Mouse (Mus musculus) CH12.LX (cell line): ENCODE results near the gene Vps11. TPM values are rescaled to one million over a fixed set of nuclear protein-coding genes. Genes with fewer than 3 reads are reported as not detected.
A peak's percentile ranks its signal among the peaks of the same experiment; 100 is the strongest.
"Not testable (repeated sequence)": the region's sequence is repeated elsewhere in the genome, so short reads cannot be mapped to it uniquely, and the experiment has no call there.

Experiments
- DNase-seq: peaks from one replicate; pipeline ENCODE4 v3.0.0-alpha.2; 2013; ENCODE audit errors: extremely low read depth
- H3K27ac ChIP-seq: 2 replicates; pipeline ENCODE4 v1.5.1; 2012; ENCODE audit warnings: low read depth, mild to moderate bottlenecking, control low read depth, moderate library complexity; ENCODE audit not compliant: insufficient read depth
- H3K27me3 ChIP-seq: replicated peaks from 2 replicates; pipeline ENCODE3; 2012; ENCODE audit warnings: inconsistent platforms
- H3K36me3 ChIP-seq, 2 experiments: replicated peaks in 1 of 2; 2 replicates each; pipeline versions ENCODE3 to v1.6.1; 2012; ENCODE audit warnings: inconsistent platforms in 1 of 2, low read length in 1 of 2, mild to moderate bottlenecking in 1 of 2, mixed read lengths in 1 of 2, moderate library complexity in 1 of 2; ENCODE audit not compliant: control insufficient read depth in 1 of 2, insufficient read depth in 1 of 2
- H3K4me1 ChIP-seq, 2 experiments: 2 replicates each; pipeline ENCODE4 v1.6.1; 2012; ENCODE audit warnings: inconsistent platforms in 1 of 2, moderate library complexity in 1 of 2; ENCODE audit not compliant: insufficient read depth in 2 of 2, control insufficient read depth in 1 of 2
- H3K4me2 ChIP-seq: 2 replicates; pipeline ENCODE4 v1.6.1; 2012; ENCODE audit warnings: low read depth, mild to moderate bottlenecking, control low read depth; ENCODE audit not compliant: poor library complexity, insufficient read depth, severe bottlenecking
- H3K4me3 ChIP-seq, 3 experiments: fragments of 150-350 bp in 1 of 3; sonication (generic) in 1 of 3; replicated peaks in 1 of 3; 2 replicates each; pipeline versions ENCODE3 to v1.5.1; 2011 to 2012; ENCODE audit warnings: low read depth in 2 of 3, low read length in 2 of 3, mild to moderate bottlenecking in 2 of 3, moderate library complexity in 2 of 3, control low read depth in 1 of 3, improper control_type of control experiment in 1 of 3, inconsistent platforms in 1 of 3, mixed read lengths in 1 of 3; ENCODE audit not compliant: poor library complexity in 1 of 3
- H3K79me2 ChIP-seq: replicated peaks from 2 replicates; pipeline ENCODE4 v1.6.1; 2012; ENCODE audit warnings: mild to moderate bottlenecking, moderate library complexity; ENCODE audit not compliant: control insufficient read depth, poor library complexity, insufficient read depth, severe bottlenecking; ENCODE audit errors: extremely low read depth
- H3K9ac ChIP-seq: 2 replicates; pipeline ENCODE4 v1.6.1; 2012; ENCODE audit warnings: low read depth, mild to moderate bottlenecking, control low read depth, moderate library complexity; ENCODE audit not compliant: insufficient read depth
- H3K9me3 ChIP-seq: replicated peaks from 2 replicates; pipeline ENCODE3; 2012; ENCODE audit warnings: low read length, inconsistent platforms, mixed read lengths
- CTCF ChIP-seq, 2 experiments: IDR thresholded peaks in 1 of 2; conservative IDR thresholded peaks in 1 of 2; 2 replicates each; pipeline ENCODE4 v1.5.1; 2011 to 2012; ENCODE audit warnings: low read depth in 2 of 2, low read length in 2 of 2, improper control_type of control experiment in 1 of 2, inconsistent platforms in 1 of 2, mild to moderate bottlenecking in 1 of 2, moderate library complexity in 1 of 2
- GABPA ChIP-seq: IDR thresholded peaks from 2 replicates; pipeline ENCODE4 v1.6.1; 2012; ENCODE audit warnings: low read depth, low read length, improper control_type of control experiment, inconsistent platforms; ENCODE audit not compliant: insufficient replicate concordance
- MAZ ChIP-seq: IDR thresholded peaks from 2 replicates; pipeline ENCODE4 v1.6.1; 2012; ENCODE audit warnings: low read depth, mild to moderate bottlenecking, inconsistent platforms, low read length, improper control_type of control experiment, moderate library complexity
- MXI1 ChIP-seq: IDR thresholded peaks from 2 replicates; pipeline ENCODE4 v1.6.1; 2011; ENCODE audit warnings: mild to moderate bottlenecking, low read depth, low read length, improper control_type of control experiment
- MYC ChIP-seq: IDR thresholded peaks from 2 replicates; pipeline ENCODE4 v1.6.1; 2011; ENCODE audit warnings: low read depth, mild to moderate bottlenecking, improper control_type of control experiment, low read length
- NELFE ChIP-seq: IDR thresholded peaks from 2 replicates; pipeline ENCODE4 v1.6.1; 2011; ENCODE audit warnings: low read depth, low read length, improper control_type of control experiment
- POLR2A ChIP-seq: IDR thresholded peaks from 2 replicates; pipeline ENCODE4 v1.6.1; 2011; ENCODE audit warnings: low read depth, mild to moderate bottlenecking, improper control_type of control experiment, low read length
- RAD21 ChIP-seq: IDR thresholded peaks from 2 replicates; pipeline ENCODE4 v1.6.1; 2011; ENCODE audit warnings: low read depth, mild to moderate bottlenecking, low read length, improper control_type of control experiment, moderate library complexity
- RCOR1 ChIP-seq: conservative IDR thresholded peaks from 2 replicates; pipeline ENCODE4 v1.6.1; 2012; ENCODE audit warnings: low read depth, mild to moderate bottlenecking, inconsistent platforms, low read length, improper control_type of control experiment
- SMC3 ChIP-seq: IDR thresholded peaks from 2 replicates; pipeline ENCODE4 v1.6.1; 2011; ENCODE audit warnings: low read depth, low read length, improper control_type of control experiment
- TCF12 ChIP-seq: IDR thresholded peaks from 2 replicates; pipeline ENCODE4 v1.6.1; 2014; ENCODE audit warnings: low read depth, mild to moderate bottlenecking, inconsistent platforms, low read length, improper control_type of control experiment
- UBTF ChIP-seq: IDR thresholded peaks from 2 replicates; pipeline ENCODE4 v1.6.1; 2012; ENCODE audit warnings: low read depth, mild to moderate bottlenecking, inconsistent platforms, low read length, improper control_type of control experiment, moderate library complexity
- ZKSCAN1 ChIP-seq: IDR thresholded peaks from 2 replicates; pipeline ENCODE4 v1.6.1; 2012; ENCODE audit warnings: low read depth, inconsistent platforms, low read length, improper control_type of control experiment, borderline replicate concordance
- ZNF384 ChIP-seq: IDR thresholded peaks from 2 replicates; pipeline ENCODE4 v1.6.1; 2012; ENCODE audit warnings: low read depth, low read length, improper control_type of control experiment, inconsistent platforms
- dilution Hi-C: fragments of 300-500 bp; cut with MboI; formaldehyde crosslinking; loops from 2 replicates; pipeline ENCODE4 v1.14.3; 2020; ENCODE audit warnings: low sequenced_read_pairs; ENCODE audit not compliant: extremely low pct_unique_long_range_greater_than_20kb, extremely low pct_ligation_motif_present
- in situ Hi-C: fragments of 300-500 bp; cut with MboI; formaldehyde crosslinking; loops from 3 replicates; pipeline ENCODE4 v1.14.3; 2019; ENCODE audit warnings: low sequenced_read_pairs, low pct_ligation_motif_present, low pct_unique_long_range_greater_than_20kb, mixed read lengths
- polyA plus RNA-seq: library from polyadenylated mRNA; unstranded; fragments of >175 nt; gene quantifications from 2 replicates; pipeline ENCODE4 v1.2.1, GENCODE M21; 2012; ENCODE audit warnings: low read depth; ENCODE audit not compliant: insufficient read length
- total RNA-seq, 2 experiments: library from RNA; depleted of rRNA; stranded (reverse); fragments of 300-350 nt in 1 of 2; fragments of >200 nt in 1 of 2; gene quantifications; 2 replicates each; pipeline ENCODE4 v1.2.3; 2012 to 2014

The Vps11 gene
- total and polyA plus RNA-seq, 3 experiments = 16.1 to 24.8 (median 22.1) TPM

DNA sequence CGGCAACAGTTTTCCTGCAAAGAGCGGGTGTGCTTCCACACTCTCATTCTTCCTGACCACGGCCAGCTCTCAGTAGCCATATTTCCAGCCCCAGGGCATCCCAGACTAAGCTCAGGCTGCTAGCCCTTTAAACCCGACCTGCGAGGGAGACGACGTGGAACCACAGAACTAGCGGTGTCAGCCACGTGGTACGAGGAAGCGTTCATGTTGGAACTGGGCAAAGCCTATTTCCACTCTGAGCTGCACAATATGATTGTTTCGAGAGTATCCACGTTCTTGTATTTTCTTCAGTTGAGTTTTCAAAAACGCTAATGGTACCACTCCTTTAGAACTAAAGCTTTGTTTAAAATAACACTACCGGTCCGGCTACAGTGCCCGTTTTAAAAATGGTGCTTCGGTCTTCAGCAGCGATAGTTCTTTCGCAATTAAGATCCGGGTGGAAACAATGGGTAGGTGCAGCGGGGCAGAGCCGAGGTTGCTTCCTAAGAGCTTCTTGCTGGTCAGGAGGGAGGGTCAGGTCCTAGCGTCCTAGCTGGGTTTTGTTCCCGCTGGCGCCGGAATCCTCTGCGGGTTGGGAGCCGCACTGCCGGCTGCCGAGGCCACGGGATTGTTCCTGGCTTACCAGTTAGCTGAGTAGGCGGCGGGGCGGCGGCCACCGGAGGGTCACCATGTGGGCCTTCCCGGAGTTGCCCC lies 35.0 kb downstream of the Vps11 start (continued):
- TF ChIP-seq GABPA (peak; percentile 37; the same call in 1 of the 2 replicates), MXI1 (peak; percentile 98), CTCF (conservative IDR thresholded peaks at IDR 0.05 in 1 of 2, IDR thresholded peaks at IDR 0.05 in 1 of 2; ENCODE audit: low read depth in 2 of 2, low read length in 2 of 2) (no peak), MAZ (no peak; the same call in 1 of the 2 replicates), RAD21 (no peak), POLR2A (peak; percentile 62), ZKSCAN1 (no peak), MYC (peak; percentile 100), SMC3 (no peak)

GRCm38 (mm10) chr9:44325768-44326370 lies 35.6 kb downstream of the Vps11 start, which contains the start of gene Dpagt1:
TSS of gene Dpagt1 (plus strand) at chr9:44326019.
- in situ Hi-C loops = no loop called here
- peaks cover 12 to 28% of the 10 kb centered on the region in 2 experiments for H3K36me3 ChIP-seq
- peaks cover 5 to 41% of the 10 kb centered on the region in 2 experiments for H3K4me1 ChIP-seq
- peak within 1 kb of the TSS; percentile 81 for H3K9ac ChIP-seq
- TF ChIP-seq NELFE = 0 out of 2 replicates have a peak, but pooled peaks have one; percentile 24
- TF ChIP-seq ZNF384 = peak; percentile 4; the same call in 1 of the 2 replicates
- no peak for TF ChIP-seq RCOR1
- no peak; the same call in 1 of the 2 replicates for TF ChIP-seq UBTF
- H3K4me3 ChIP-seq = peak within 1 kb of the TSS; percentile 83 to 92 (median 85)
- peak within 1 kb of the TSS; percentile 93 for H3K4me2 ChIP-seq
- DNase-seq = no peak
- peaks cover 7% of the 10 kb centered on the region; the same call in 1 of the 2 replicates for H3K79me2 ChIP-seq
- peaks cover 3% of the 10 kb centered on the region for H3K27me3 ChIP-seq
- peak within 1 kb of the TSS; percentile 67 for H3K27ac ChIP-seq
- dilution Hi-C loops = no loop called here
- H3K9me3 ChIP-seq = no peaks in the 10 kb centered on the region

DNA sequence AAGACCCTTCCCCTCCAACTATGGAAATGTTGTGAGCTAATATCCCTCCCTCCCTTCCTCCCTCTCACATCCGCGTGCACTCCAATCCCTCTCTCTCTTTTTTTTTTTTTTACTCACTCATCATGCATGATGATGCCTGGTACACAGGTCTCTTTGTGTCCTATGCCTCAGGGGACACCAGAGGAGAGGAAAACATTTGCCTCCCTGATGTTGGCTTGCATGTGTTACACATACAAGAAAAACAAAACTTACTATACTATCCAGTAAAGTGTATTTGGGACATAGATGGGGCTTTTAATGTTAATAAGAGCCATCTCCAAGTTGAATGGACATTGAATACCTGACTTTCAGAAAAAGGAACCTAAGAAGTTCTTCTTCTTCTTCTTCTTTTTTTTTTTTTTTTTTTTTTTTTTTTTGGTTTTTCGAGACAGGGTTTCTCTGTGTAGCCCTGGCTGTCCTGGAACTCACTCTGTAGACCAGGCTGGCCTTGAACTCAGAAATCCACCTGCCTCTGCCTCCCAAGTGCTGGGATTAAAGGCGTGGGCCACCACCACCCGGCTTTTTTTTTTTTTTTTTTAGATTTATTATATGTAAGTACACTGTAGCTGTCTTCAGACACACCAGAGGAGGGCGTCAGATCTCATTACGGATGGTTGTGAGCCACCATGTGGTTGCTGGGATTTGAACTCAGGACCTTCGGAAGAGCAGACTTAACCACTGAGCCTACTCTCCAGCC lies 36.3 kb downstream of the Vps11 start:
- H3K9ac ChIP-seq, H3K79me2 ChIP-seq, H3K27me3 ChIP-seq, H3K9me3 ChIP-seq, in situ Hi-C loops, DNase-seq, dilution Hi-C loops: not testable (repeated sequence)
- TF ChIP-seq TCF12 (0 out of 2 replicates have a peak, but pooled peaks have one; percentile 27), ZNF384 (peak; percentile 74)
- peaks cover 9 to 21% of the 10 kb centered on the region in 2 experiments for H3K36me3 ChIP-seq
- H3K27ac ChIP-seq = peak overlapping the region; percentile 24; the same call in 1 of the 2 replicates
- peak overlapping the region; percentile 93; the same call in 1 of the 2 replicates for H3K4me2 ChIP-seq
- peaks cover 6 to 40% of the 10 kb centered on the region in 2 experiments for H3K4me1 ChIP-seq
- peak overlapping the region in 1 of 3 experiments; percentile 92 for H3K4me3 ChIP-seq
